Mouse (Mus musculus) intestine, embryonic 16.5 days (tissue): ENCODE measurements at regions not wholly inside any gene's neighbourhood (a gene's known extent, or its start where the extent isn't known, plus 50 kb on each side); places are given as distances from the start of the nearest gene placed in this dataset.
A peak's percentile ranks its signal among the peaks of the same experiment; 100 is the strongest.

Experiments used
- ATAC-seq: fragments of 200-750 bp; cut with Nextera tagmentation; 2 replicates; pipeline ENCODE4 v1.8.0; 2017; ENCODE audit warnings: moderate TSS enrichment, moderate library complexity
- H3K27ac ChIP-seq: fragments of 300-500 bp; sonication (generic); 2 replicates; pipeline ENCODE4 v1.5.1; 2014; ENCODE audit warnings: mild to moderate bottlenecking, low read length
- H3K27me3 ChIP-seq: fragments of 300-500 bp; sonication (generic); replicated peaks from 2 replicates; pipeline ENCODE4 v1.6.1; 2014; ENCODE audit warnings: low read length, control low read depth, mixed read lengths; ENCODE audit not compliant: control insufficient read depth, insufficient read depth
- H3K36me3 ChIP-seq: fragments of 300-500 bp; sonication (generic); 2 replicates; pipeline ENCODE4 v1.6.1; 2014; ENCODE audit warnings: low read length, control low read depth; ENCODE audit not compliant: control insufficient read depth, insufficient read depth
- H3K4me1 ChIP-seq: fragments of 300-500 bp; sonication (generic); 2 replicates; pipeline ENCODE4 v1.6.1; 2014; ENCODE audit warnings: low read length, control low read depth, mixed read lengths; ENCODE audit not compliant: control insufficient read depth, insufficient read depth
- H3K4me2 ChIP-seq: fragments of 300-500 bp; sonication (generic); 2 replicates; pipeline ENCODE4 v1.6.1; 2014; ENCODE audit warnings: low read depth, low read length, control low read depth
- H3K4me3 ChIP-seq: fragments of 300-500 bp; sonication (generic); 2 replicates; pipeline ENCODE4 v1.5.1; 2014; ENCODE audit warnings: mild to moderate bottlenecking, low read length
- H3K9ac ChIP-seq: fragments of 300-500 bp; sonication (generic); 2 replicates; pipeline ENCODE4 v1.6.1; 2014; ENCODE audit warnings: low read depth, low read length
- H3K9me3 ChIP-seq: fragments of 300-500 bp; sonication (generic); 2 replicates; pipeline ENCODE4 v1.6.1; 2016; ENCODE audit warnings: low read length, control low read depth; ENCODE audit not compliant: control insufficient read depth
- WGBS: fragments of 180-500 bp; shearing (Covaris S2); extraction: QIAGEN DNeasy Blood & Tissue Kit; methylation state at CpG from one replicate; pipeline ENCODE4 v1.1.7; 2014; 5-methylcytosine and 5-hydroxymethylcytosine counted together

- Histone ChIP-seq H3K27ac (no peak overlapping the region), H3K9me3 (no peaks in the 10 kb centered on the region), H3K4me2 (no peak overlapping the region), H3K4me3 (no peak overlapping the region), H3K36me3 (no peaks in the 10 kb centered on the region), H3K4me1 (peaks cover 10% of the 10 kb centered on the region; the same call in 1 of the 2 replicates), H3K9ac (no peak overlapping the region), H3K27me3 (no peaks in the 10 kb centered on the region)
- no peak for ATAC-seq
- WGBS, result 72% methylated on average over 7 of the region's 7 CpGs
Measured at GRCm38 (mm10) chr2:178686167-178686601, 255.9 kb downstream of the Cdh26 start.

- Histone ChIP-seq H3K36me3 (no peaks in the 10 kb centered on the region), H3K9me3 (no peaks in the 10 kb centered on the region), H3K4me3 (no peak overlapping the region), H3K27ac (no peak overlapping the region), H3K9ac (no peak overlapping the region), H3K27me3 (no peaks in the 10 kb centered on the region), H3K4me2 (no peak overlapping the region), H3K4me1 (peaks cover 16% of the 10 kb centered on the region; the same call in 1 of the 2 replicates)
- ATAC-seq, result no peak
- WGBS, result 77% methylated on average over 6 of the region's 6 CpGs
Measured at GRCm38 (mm10) chr2:178688586-178688985, 258.3 kb downstream of the Cdh26 start.

GRCm38 (mm10) chr2:178691190-178691864 lies 261.0 kb downstream of the Cdh26 start:
- 46% methylated on average over 13 of the region's 13 CpGs for WGBS
- no peaks in the 10 kb centered on the region for H3K9me3 ChIP-seq
- H3K27ac ChIP-seq, result no peak overlapping the region
- no peak overlapping the region for H3K4me2 ChIP-seq
- no peak overlapping the region for H3K9ac ChIP-seq
- H3K4me3 ChIP-seq, result no peak overlapping the region
- H3K4me1 ChIP-seq, result 0 out of 2 replicates have a peak, but pooled peaks cover 8% of the 10 kb centered on the region
- H3K27me3 ChIP-seq, result no peaks in the 10 kb centered on the region
- no peaks in the 10 kb centered on the region for H3K36me3 ChIP-seq
- ATAC-seq, result peak; percentile 62

- Histone ChIP-seq H3K36me3 (no peaks in the 10 kb centered on the region), H3K9ac (no peak overlapping the region), H3K9me3 (no peaks in the 10 kb centered on the region), H3K27ac (no peak overlapping the region), H3K4me2 (no peak overlapping the region), H3K4me3 (no peak overlapping the region), H3K27me3 (no peaks in the 10 kb centered on the region), H3K4me1 (0 out of 2 replicates have a peak, but pooled peaks cover 8% of the 10 kb centered on the region)
- 76% methylated on average over 4 of the region's 4 CpGs for WGBS
- ATAC-seq, result peak; percentile 32
Measured at GRCm38 (mm10) chr2:178691865-178692228, 261.5 kb downstream of the Cdh26 start.

- Histone ChIP-seq H3K4me2 (no peak overlapping the region), H3K9ac (no peak overlapping the region), H3K9me3 (no peaks in the 10 kb centered on the region), H3K4me3 (no peak overlapping the region), H3K27ac (no peak overlapping the region), H3K36me3 (no peaks in the 10 kb centered on the region), H3K4me1 (0 out of 2 replicates have a peak, but pooled peaks cover 8% of the 10 kb centered on the region), H3K27me3 (no peaks in the 10 kb centered on the region)
- WGBS, result 84% methylated on average over 3 of the region's 3 CpGs
- no peak for ATAC-seq
Measured at GRCm38 (mm10) chr2:178692231-178692630, 261.9 kb downstream of the Cdh26 start.

- Histone ChIP-seq H3K4me2 (no peak overlapping the region), H3K27ac (peak overlapping the region; percentile 61; the same call in 1 of the 2 replicates), H3K27me3 (no peaks in the 10 kb centered on the region), H3K9me3 (no peaks in the 10 kb centered on the region), H3K36me3 (no peaks in the 10 kb centered on the region), H3K9ac (no peak overlapping the region), H3K4me1 (no peaks in the 10 kb centered on the region), H3K4me3 (no peak overlapping the region)
- 48% methylated on average over 13 of the region's 13 CpGs for WGBS
- peak; percentile 74 for ATAC-seq
Measured at GRCm38 (mm10) chr2:178698648-178699047, 268.3 kb downstream of the Cdh26 start.

GRCm38 (mm10) chr2:178700825-178701224 lies 270.5 kb downstream of the Cdh26 start:
- H3K4me2 ChIP-seq, result no peak overlapping the region
- H3K4me1 ChIP-seq, result no peaks in the 10 kb centered on the region
- no peaks in the 10 kb centered on the region for H3K36me3 ChIP-seq
- no peak overlapping the region for H3K27ac ChIP-seq
- H3K9ac ChIP-seq, result no peak overlapping the region
- H3K27me3 ChIP-seq, result no peaks in the 10 kb centered on the region
- 64% methylated on average over 3 of the region's 3 CpGs for WGBS
- no peaks in the 10 kb centered on the region for H3K9me3 ChIP-seq
- H3K4me3 ChIP-seq, result no peak overlapping the region
- ATAC-seq, result no peak

GRCm38 (mm10) chr2:178704510-178704909 lies 274.2 kb downstream of the Cdh26 start:
- Histone ChIP-seq H3K36me3 (no peaks in the 10 kb centered on the region), H3K9me3 (no peaks in the 10 kb centered on the region), H3K4me1 (peaks cover 7% of the 10 kb centered on the region), H3K4me2 (no peak overlapping the region), H3K9ac (no peak overlapping the region), H3K27ac (no peak overlapping the region), H3K27me3 (no peaks in the 10 kb centered on the region), H3K4me3 (no peak overlapping the region)
- WGBS, result 88% methylated on average over 3 of the region's 3 CpGs
- no peak for ATAC-seq

- no peak overlapping the region for H3K27ac ChIP-seq
- H3K9ac ChIP-seq, result no peak overlapping the region
- WGBS, result 34% methylated on average over 2 of the region's 2 CpGs
- H3K36me3 ChIP-seq, result no peaks in the 10 kb centered on the region
- ATAC-seq, result peak; percentile 63
- H3K4me2 ChIP-seq, result no peak overlapping the region
- no peaks in the 10 kb centered on the region for H3K9me3 ChIP-seq
- no peaks in the 10 kb centered on the region for H3K27me3 ChIP-seq
- H3K4me1 ChIP-seq, result peaks cover 11% of the 10 kb centered on the region
- no peak overlapping the region for H3K4me3 ChIP-seq
Measured at GRCm38 (mm10) chr2:178708649-178709048, 278.3 kb downstream of the Cdh26 start.
